Mouse (Mus musculus): ENCODE results near the gene Rpn1. TPM values are rescaled to one million over a fixed set of nuclear protein-coding genes. Genes with fewer than 3 reads are reported as not detected.

Gene Rpn1
- total RNA-seq (2021): 10 to 100 TPM; 77.3 to 95.7 TPM
- long read RNA-seq, experiment 1, transcript Rpn1-201 (10 exons, 3,633 nt): major isoform, 116 of 129 reads
- long read RNA-seq, experiment 1, partial matches to known transcripts: 8 of 129 reads
- long read RNA-seq, experiment 1, other reads (novel, unspliced or antisense): 5 of 129 reads
- long read RNA-seq, experiment 2, transcript Rpn1-201 (10 exons, 3,633 nt): major isoform, 94 of 105 reads
- long read RNA-seq, experiment 2, partial matches to known transcripts: 4 of 105 reads
- long read RNA-seq, experiment 2, other reads (novel, unspliced or antisense): 6 of 105 reads

DNA sequence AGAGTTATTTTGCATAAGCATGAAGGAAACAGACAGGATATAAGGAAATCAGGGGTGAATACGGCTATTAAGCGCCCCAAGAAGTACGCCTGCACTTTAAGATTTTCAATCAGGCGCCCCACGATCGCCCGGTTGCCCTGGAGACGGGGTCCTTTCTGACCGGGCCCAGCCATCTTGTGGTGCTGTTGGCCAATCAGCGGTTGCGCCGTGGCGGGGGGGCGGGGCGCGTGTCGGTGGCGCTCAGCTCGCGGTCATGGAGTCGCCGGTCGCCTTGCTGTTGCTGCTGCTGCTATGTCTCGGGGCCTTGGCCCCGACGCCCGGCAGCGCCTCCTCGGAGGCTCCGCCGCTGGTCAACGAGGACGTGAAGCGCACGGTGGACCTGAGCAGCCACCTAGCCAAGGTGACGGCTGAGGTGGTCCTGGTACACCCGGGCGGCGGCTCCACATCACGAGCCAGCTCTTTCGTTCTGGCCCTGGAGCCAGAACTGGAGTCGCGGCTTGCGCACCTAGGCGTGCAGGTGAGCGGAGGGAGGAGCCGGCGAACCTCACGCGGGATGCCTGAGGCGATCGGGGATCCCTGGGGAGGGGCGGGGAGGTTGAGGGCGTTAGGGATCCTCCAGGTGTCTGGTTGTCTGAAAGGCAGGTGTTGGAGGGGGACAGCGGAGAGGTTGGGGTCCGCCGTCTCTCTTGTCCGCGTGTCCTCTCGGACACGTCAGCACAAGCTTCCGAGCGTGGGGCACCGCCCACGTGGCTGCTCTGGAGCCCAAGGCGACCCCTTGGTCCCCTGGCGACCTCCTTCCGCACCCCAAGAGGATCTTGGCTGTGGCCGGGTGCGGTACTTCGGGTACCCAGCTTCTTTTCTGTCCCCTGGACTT lies at the start of gene Rpn1:
Gene Rpn1, plus strand, starts transcription at position 205 of the 874 bp plus-strand sequence.
- DNase-seq: peak; percentile 98

DNA sequence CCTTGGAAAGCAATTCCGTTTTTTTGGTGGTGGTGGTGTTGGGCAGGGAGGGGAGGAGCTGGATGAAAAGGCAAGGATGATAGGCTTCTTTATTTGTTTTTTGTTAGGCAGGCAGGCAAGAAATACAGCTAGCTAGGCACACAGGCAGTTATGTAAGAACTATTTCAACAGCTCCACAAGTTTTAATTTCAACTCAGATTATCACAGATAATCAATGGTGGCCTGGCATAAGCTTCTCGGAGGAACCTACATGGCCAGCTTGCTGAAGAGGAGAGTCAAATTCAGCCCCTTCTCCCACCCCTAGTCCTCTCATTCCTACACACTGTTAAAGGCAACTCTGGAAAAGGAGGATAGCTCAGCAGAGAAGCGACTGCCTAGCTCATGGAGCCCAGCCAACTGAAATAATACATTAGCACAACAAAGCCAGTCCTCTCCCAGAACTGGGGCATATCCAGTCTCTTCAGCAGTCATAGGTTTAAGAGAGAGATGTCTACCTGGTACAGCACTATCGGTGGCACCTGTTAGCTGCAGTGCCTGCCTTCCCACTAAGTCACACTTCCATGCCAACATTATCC lies 46.7 kb upstream of the Rpn1 start:
- no peak for DNase-seq

DNA sequence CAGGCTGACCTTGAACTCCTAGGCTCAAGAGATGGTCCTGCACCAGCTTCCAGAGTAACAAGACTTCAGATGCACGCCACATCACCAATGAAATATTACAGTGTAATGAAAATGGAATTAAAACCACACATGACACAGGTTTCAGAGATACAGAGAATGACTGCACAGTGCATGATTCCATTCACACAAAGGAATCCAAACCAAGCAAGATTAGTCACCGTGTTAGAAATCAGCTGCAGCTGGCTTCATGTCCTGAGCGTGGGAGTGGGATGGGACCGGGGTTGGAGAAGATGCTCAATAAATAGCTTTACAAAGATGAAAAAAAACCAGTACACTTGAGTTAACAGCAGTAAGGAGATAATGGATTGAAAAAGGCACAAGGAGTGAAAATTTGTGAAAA lies 44.9 kb upstream of the Rpn1 start:
- DNase-seq: no peak

DNA sequence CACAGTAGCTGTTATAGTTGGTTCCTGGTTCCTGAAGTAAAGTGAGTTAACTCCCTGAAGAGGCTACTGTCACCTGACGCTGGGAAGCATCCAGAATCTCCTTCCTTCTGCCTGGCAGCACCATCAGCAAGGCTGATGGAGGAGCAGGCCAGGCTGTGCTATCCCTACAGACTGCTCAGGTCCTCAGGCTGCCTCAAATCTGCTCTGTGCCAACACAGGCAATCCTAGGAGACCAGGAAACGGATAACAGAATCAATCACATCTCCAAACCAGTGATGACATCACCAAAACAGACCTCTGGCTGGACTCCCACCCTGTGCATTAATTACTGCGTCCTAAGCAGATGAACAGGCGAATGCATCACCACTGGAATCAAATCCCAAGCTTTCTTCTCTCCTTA lies 43.1 kb upstream of the Rpn1 start:
- DNase-seq: no peak

DNA sequence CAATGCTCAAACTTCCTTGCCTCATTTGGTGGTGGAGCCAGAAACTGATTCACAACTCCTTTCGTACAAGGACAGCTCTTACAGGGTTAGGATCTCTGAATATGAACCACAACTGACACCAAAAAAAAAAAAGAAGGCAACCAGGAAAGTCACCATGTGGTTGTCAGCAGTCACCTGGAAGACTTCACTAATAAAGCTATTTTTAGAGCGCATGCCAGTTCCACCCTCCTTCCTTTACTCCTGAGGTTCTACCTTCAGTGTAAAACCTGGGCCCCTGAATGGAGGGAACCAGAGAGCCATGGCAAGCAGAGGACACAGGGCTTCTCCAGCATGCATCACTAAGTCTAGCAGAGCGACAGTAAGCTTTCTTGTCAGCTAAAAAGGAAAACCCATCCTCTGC lies 41.9 kb upstream of the Rpn1 start:
- DNase-seq: no peak

DNA sequence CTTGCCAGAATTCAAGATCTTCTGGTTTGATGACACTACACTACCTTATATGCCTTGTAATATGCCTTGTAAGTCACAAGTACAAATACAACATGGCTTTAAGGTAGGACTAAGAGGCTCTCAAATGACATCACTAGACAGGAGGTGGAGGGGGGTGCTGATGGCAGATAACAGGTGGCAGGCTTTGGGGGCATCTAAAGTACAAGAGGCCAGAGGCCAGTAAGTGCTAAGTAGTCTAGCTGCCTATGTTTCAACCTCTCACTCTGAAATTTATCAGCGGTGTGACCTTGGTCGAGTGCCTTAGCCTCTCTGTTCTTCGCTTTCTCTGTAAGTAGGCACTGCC lies 40.1 kb upstream of the Rpn1 start:
- DNase-seq: no peak

DNA sequence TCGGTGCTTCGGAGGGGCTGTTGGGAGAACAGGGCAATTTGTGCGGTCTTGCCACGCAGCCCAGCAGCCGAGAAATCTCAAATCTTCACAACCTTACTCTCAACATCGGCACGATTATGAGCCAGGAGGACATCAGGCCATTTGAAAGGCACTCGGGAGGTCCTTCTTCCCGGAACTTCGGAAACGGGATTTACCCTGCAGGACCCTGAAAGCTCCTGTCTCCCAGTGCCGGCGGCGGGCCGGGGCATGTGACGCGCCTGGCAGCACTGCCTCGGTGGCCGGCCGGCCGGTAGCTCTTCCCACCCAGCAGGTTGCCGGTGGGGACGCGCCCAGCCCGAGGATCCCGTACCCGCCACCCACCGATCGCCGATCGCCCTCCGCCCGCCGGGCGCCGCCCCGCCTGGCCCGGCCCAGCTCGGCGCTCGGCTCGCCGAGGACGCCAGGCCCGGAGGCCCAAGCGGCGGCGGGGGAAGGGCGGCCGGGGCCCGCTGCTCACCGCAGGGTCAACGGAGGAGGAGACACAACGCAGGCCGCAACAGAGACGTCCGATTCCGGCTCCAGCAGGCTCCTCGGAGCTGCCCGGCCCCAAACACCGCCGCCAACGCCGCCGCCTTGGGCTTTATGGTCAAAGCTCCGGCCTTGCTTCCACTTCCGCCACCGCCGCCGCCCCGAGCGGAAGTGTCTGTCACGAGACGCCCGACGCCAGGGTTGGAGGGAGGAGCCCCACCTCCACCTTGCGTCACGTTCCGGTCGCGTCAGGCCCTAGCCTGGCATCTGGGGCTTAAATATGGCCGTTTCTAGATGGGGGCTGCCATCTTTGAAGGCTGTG lies 39.5 kb upstream of the Rpn1 start, which contains the start of gene Rab7:
Gene Rab7, minus strand, starts transcription at position 694 of the 829 bp plus-strand sequence.
- peak; percentile 94 for DNase-seq

DNA sequence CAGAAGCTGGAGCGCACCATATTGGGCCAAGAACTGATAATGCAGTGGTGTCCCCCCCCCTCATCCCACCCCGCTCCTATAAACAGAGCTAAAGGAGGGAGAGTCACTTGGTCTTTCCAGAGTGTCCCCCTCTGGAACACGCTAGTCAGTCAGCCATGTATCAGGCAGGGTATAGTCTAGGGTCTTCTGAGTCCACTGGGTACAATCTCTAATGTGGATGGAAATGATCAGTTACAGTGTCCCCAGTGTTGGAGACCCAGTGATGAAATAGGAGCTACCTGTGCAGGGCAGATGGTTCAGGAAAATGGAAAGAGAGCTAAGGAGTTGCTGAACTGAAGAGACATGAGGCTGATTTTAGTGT lies 38.9 kb upstream of the Rpn1 start:
- no peak for DNase-seq

DNA sequence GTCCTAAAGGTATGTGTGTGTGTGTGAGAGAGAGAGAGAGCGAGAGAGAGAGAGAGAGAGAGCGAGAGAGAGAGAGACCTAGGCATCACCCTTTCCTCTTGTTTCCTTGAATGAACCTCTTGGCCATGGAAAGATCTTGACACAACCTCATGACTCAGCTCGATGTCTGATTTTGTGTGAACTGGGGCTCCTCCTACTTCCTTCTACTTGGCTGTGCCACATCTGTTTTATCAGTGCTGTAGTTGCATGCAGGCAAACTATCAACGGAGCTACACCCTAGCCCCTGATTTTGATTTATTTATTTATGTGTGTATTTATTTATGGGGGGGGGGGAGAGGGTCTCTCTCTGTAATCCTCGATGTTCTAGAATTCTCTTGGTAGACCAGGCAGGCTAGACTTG lies 36.4 kb upstream of the Rpn1 start:
- DNase-seq: no peak

DNA sequence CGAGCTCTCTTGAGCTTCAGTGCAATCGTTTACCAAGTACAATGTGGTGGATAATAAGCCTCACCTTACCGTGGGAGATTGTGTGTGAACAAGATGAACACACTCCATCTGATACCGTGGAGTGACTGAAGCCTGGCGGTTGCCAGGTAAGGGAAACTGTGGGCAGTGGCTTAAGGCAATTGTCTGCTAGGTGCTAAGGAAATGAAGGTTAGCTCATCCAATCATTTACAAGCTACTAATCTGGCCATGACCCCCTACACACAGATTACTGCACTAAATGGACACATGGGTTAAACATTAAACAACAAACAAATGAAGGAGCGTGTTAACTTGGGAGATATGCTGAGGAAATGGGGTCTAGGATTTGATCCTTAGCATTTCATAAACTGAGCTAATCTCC lies 35.3 kb upstream of the Rpn1 start:
- no peak for DNase-seq

DNA sequence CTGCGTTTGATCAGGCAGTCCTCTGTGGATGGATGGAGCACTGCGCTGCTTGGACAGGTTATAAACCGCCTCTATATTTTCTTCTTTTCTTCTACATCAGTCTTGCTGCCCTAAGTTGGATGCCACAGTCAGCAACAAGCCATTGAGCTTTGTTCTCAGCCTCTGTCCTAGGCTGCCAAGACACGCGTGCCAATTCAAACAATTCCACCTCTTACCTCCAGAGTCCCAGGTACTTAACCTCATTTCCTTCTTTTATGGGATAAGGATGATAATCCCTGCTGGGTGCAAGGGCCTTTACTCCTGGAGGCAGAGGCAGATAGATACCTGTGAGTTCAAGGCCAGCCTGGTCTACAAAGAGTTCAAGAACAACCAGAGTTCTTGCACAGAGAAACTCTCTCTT lies 33.1 kb upstream of the Rpn1 start:
- DNase-seq: no peak

DNA sequence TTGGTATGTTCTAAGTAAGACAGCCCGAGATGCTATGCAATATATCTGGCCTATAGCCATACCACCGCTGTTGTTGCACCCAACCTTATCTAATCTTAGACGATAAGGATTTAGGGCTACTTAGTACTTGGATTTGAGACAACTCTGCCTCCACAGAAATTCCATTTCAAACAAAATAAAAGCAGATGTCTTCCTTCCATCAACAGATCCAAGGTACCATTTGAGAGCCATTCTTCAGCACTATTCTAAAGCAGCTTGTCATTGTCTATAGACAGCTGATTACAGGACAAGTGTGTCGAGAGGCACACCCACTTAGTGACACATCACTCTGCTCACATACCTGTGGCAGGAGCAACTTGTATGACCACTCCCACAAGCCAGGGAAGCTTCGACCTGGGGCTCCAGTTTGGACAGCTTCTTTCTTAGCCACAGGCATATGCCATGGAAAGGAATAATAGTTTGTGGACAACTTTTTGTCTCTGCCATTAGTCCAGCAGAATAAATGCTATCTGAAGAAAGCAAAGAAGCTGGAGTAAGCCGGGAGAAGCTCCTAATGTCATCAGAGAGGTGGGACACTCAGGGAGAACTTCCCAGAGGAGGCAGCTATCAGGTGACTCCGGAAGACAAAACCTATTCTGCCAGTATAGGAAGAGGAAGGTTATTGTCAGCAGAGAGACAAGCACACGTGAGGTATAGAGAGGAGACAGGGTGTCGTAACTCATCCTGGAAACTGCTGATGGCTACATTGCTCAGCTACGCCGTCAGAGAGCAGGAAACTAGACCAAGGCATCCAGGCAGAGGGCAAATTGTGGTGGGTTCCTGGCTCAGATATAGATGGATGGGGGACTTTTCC lies 30.8 kb upstream of the Rpn1 start:
- no peak for DNase-seq

DNA sequence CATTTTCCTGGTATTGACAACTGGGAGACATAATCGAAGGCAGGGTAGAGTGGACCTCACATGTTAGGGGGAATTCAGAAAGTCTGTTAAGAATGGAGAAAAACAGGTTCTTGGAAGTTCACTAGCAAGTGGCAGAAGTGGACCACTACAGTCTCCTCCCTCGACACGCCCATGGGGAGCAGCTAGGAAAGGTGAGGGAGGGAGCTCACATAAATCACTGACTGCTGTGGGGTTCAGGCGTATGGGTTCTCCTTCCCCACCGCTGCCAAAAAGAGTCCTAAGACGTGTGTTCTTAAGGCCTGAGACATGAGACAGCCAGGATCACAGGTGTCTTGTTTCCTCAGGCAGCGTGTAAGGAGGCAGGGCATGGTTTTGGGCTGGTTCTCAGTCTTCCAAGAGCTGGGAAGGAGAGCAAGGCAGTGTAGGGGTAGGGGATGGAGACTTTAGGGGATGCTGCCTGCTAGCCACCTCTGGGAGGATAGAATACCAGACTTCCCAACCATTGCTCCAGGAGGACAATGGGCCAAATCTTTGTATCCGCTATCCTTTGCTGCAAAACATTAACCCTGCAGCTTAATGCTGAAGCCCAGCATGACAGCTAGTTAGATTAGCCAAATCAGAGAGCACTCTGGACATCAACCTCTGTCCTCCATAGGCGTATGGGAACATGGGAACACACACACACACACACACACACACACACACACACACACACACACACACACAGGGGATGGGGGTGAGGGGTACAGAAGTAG lies 30.0 kb upstream of the Rpn1 start:
- no peak for DNase-seq

DNA sequence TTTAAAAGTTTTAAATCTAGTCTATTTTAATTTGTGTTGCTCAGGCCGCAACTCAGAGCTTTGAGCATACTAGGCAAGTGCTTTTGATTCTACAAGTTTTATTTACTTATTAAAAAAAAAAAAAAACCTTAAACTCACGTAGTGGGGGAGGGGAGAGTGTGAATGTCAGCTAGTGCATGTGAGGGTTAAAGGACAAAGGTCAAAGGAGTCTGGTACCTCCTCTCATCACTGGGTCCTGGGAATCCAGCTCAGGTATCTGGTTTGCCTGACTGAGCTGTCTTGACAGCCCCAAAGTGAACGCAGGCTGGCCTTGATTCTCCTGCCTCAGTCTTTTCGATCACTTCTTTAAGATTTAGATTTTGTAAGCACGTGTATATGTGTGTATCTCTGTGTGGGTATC lies 28.6 kb upstream of the Rpn1 start:
- DNase-seq: no peak

DNA sequence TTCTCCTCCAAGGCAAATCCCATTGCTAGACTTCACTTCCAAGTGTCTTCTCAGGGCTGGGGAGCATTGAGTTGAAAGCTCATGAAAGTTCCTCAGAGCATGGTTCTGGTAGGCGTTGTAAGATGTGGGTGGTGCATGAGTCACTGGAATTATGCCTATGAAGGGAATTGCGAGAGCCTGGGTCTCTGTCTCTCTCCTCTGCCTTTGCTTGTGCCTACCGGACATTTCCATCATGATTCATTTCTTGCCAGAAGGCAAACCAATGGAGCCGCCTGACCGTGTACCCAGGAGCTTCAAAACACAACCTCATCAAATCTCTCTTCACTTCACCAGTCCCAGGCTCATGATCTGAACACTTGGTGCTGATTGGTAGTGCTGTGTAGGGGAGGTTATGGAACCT lies 27.4 kb upstream of the Rpn1 start:
- no peak for DNase-seq

DNA sequence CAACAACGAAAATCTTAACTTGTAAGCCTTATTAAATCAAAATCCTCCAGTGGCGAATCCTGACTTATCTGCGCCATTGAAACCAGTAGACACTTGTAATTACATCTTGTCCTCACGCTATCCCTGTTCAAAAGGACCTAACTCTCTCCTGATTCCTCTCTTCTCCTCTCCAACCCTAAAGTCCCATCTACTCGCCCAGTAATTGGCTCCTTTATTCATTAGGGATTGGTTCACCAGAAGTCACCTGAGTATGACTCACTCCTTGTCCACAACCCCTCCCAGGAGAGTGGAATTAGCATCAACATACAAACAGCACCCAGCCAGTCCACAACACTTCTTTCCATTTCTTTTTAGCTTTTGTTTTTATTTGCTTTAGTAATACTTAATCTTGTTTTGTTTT lies 24.4 kb upstream of the Rpn1 start:
- DNase-seq: no peak

DNA sequence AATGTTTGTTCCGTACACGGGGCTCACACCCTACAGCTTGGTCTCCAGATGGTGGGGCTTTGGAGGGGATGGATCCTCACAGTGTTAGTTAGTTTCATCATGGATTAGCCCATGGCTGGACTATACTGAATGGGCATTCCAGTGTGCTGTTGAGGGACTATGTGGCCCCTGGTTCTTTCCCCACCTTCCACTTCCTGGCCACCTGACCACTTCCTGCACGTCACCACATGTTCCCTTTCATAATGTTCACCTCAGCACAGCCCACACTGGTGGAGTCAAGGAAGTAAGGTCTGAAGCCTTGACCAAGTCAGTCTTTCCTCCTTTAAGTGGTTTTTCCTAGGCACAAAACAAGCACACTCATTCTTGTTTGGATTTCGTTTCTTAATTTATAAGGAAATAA lies 23.7 kb upstream of the Rpn1 start:
- DNase-seq: no peak

DNA sequence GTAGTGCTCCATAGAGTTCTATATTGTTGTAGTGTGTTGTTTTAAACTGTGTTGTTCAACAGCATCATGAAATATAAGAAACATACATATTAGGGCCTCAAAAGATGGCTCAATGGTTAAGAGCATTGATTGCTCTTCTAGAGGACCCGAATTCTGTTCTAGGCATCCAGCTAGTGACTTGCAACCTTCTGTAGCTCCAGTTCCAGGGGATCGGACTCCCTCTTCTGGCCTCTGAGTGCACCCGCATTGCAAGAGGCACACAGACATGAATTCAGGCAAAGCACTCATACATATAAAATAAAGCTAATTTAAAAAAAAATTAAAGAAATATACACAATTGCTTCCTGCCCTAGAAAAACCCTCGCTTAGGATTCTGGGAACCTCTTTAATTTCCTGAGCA lies 22.9 kb upstream of the Rpn1 start:
- no peak for DNase-seq

DNA sequence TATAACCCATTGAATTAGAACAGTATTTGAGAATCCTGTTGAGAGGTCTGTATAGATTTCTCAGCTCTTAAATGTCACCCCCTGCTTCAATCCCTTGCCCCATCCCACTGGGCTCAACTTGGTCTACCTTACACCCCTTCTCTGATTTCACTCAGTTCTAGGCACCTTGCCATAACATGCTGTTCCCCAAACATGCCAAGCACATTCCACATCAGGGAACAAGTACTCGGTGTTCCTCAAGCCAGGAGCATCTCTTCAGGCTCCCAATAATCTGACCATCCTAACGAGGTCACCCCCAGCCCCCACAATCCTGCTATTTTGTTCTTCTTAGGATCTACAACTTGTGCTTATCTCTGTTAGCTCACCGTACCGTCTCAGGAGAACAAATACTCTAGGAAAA lies 21.9 kb upstream of the Rpn1 start:
- DNase-seq: no peak

DNA sequence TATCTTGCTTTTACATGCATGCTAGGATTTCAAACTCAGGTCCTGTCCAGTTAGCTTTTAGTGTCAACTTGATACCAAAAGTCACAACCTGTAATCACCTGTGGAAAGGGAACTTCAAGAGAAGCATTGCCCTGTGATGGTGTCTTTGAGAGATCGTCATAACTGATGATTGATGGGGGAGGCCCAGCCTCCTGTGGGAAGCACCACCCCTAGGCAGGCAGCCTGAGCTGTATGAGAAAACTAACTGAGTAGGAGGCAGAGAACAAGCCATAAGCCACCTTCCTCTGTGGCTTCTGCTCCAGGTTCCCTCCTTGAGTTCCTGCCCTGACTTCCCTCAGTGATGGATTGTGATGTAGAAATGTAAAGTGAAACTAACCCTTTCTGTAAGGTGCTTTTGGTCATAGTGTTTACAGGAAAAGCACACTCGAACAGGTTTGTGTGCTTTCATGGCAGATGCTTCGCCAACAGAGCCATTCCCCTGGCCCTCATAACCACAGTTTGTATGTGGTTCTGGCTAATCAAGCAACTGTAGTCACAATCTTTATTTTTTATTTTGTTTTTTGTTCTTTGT lies 20.1 kb upstream of the Rpn1 start:
- no peak for DNase-seq

DNA sequence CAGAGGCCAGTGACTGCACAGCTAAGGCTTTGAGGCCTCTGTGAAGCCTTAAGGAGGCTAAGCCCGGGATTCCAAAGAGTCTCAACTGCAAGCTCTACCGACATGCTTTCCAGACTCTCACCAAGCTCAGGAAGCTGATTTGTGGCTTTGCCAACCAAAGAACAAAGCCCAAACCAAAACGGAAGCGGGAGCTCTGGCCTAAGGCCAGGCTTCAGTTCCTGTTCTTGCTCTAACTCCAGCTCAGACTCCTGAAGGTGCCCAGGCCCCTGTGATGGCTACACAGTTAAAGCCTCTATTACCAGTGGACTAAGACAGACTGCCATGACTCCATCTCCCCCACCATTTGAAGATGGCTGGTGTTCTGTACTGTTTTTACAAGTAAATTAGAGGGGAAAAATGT lies 19.2 kb upstream of the Rpn1 start:
- peak; percentile 24 for DNase-seq

All from gastrocnemius, postnatal 10 days (tissue).